In genomic region chr4:82512335-82512734, GRCm38 (mm10) we compare ENCODE assay signal across 8 mouse cellular contexts.
DNase-seq lines count a peak whose midpoint lies in the region; ATAC-seq lines count a peak whose summit lies in the region.

No protein-coding gene starts in this region.

- H3K9me3 ChIP-seq in hindbrain, embryonic 14.5 days (ENCODE audit: control insufficient read depth, low read length) = no peaks in the 10 kb centered on the region
- H3K9me3 ChIP-seq in midbrain, embryonic 10.5 days (replicated peaks) = no peaks in the 10 kb centered on the region

- peak overlapping the region; percentile 97 for H3K9ac ChIP-seq in hindbrain, embryonic 14.5 days

- no peak for ATAC-seq in hindbrain, embryonic 14.5 days (ENCODE audit: low FRiP score)

- H3K36me3 ChIP-seq in hindbrain, embryonic 14.5 days (replicated peaks; ENCODE audit: control insufficient read depth, insufficient read depth) = no peaks in the 10 kb centered on the region
- no peaks in the 10 kb centered on the region for H3K36me3 ChIP-seq in midbrain, embryonic 10.5 days

- H3K4me1 ChIP-seq in hindbrain, embryonic 14.5 days (replicated peaks; ENCODE audit: control insufficient read depth, insufficient read depth, low read length) = peaks cover 26% of the 10 kb centered on the region; the same call in 1 of the 2 replicates
- peaks cover 63% of the 10 kb centered on the region for H3K4me1 ChIP-seq in midbrain, embryonic 10.5 days

- under 1% methylated on average over 13 of the region's 13 CpGs for WGBS in hindbrain, embryonic 14.5 days
- WGBS in midbrain, embryonic 10.5 days = 1% methylated on average over 13 of the region's 13 CpGs

- no peaks in the 10 kb centered on the region for H3K27me3 ChIP-seq in hindbrain, embryonic 14.5 days (ENCODE audit: control insufficient read depth, insufficient read depth, low read length)
- peaks cover 30% of the 10 kb centered on the region for H3K27me3 ChIP-seq in midbrain, embryonic 10.5 days (ENCODE audit: low read depth, poor library complexity, severe bottlenecking)

- H3K4me2 ChIP-seq in hindbrain, embryonic 14.5 days (replicated peaks) = peak overlapping the region; percentile 82

- peak overlapping the region; percentile 71 for H3K4me3 ChIP-seq in hindbrain, embryonic 14.5 days (replicated peaks; ENCODE audit: low read length)
- peak overlapping the region; percentile 61 for H3K4me3 ChIP-seq in midbrain, embryonic 10.5 days

- peak; percentile 57 for DNase-seq in cerebellum, adult 9-11 months
- DNase-seq in cerebellum, adult 8-10 months = no peak
- DNase-seq in embryo, embryonic 10.5 days (ENCODE audit: low spot score) = peak; percentile 61
- DNase-seq in hindbrain, embryonic 14.5 days (ENCODE audit: low spot score) = no peak
- DNase-seq in midbrain, embryonic 10.5 days (ENCODE audit: low spot score) = no peak
- DNase-seq in retina, postnatal 1 day = no peak
- no peak for DNase-seq in retina, embryonic 14.5 days (ENCODE audit: low spot score)
- DNase-seq in spleen, postnatal 14 days (ENCODE audit: low spot score in 2 of 2) = no peak

- H3K27ac ChIP-seq in hindbrain, embryonic 14.5 days = peak overlapping the region; percentile 96
- peak overlapping the region; percentile 99 for H3K27ac ChIP-seq in midbrain, embryonic 10.5 days (replicated peaks)

Comparison
In these comparisons a context has a peak if more than half of its experiments do, and no peak if none do; other contexts are left out.
1. DNase-seq: peak in cerebellum, adult 9-11 months (single experiment) and embryo, embryonic 10.5 days (single experiment); none in cerebellum, adult 8-10 months (single experiment), hindbrain, embryonic 14.5 days (single experiment), midbrain, embryonic 10.5 days (single experiment), retina, postnatal 1 day (single experiment), retina, embryonic 14.5 days (single experiment) and spleen, postnatal 14 days (0 of 2).